Mouse (Mus musculus) liver, adult 2 months (tissue): ENCODE results near the gene Ttc21a.

Experiments used
- CTCF ChIP-seq: fragments of 200-500 bp; IDR thresholded peaks from 2 replicates; pipeline ENCODE4 v1.5.1; 2011; ENCODE audit warnings: low read depth, low read length, control low read depth
- POLR2A ChIP-seq: fragments of 200-500 bp; IDR thresholded peaks from 2 replicates; pipeline ENCODE4 v1.6.1; 2011; ENCODE audit warnings: low read length, control low read depth; ENCODE audit not compliant: insufficient read depth; ENCODE audit errors: extremely low read depth

- TF ChIP-seq CTCF (no peak), POLR2A (no peak)
Observed at GRCm38 (mm10) chr9:119969811-119970210, 32.4 kb downstream of the Ttc21a start.
